Mouse (Mus musculus): ENCODE results near the gene Dpagt1.
"Not testable (repeated sequence)": the region's sequence is repeated elsewhere in the genome, so short reads cannot be mapped to it uniquely, and the experiment has no call there.

DNA sequence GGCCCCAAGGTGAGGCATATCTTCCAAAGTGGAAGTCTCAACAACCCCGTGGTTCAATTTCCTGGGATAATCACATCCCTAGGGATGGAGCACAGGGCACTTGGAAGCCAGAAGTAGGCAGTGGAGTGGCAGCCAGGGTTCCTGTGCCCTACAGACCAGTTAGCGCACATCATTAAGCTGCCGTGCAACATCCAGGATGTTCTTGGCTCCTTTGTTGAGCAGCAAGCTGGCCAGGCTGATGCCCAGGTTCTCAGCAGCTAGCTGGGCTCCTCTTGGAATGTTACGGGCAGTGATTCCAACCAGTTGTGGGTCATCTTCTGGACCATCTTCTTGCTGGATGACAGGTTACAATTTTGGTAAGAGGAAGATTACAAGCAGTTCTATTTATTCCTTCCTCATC lies 10.7 kb downstream of the Dpagt1 start:
- not testable (repeated sequence) for TF ChIP-seq CTCF, POLR2A (IDR thresholded peaks at IDR 0.05; ENCODE audit: insufficient read depth, low read depth, low read length)
